Mouse (Mus musculus) liver, adult 2 months (tissue): Measurements from ENCODE around the gene Epb41l4b.

ENCODE experiments used
- CTCF ChIP-seq: fragments of 200-500 bp; IDR thresholded peaks from 2 replicates; pipeline ENCODE4 v1.5.1; 2011; ENCODE audit warnings: low read depth, low read length, control low read depth
- POLR2A ChIP-seq: fragments of 200-500 bp; IDR thresholded peaks from 2 replicates; pipeline ENCODE4 v1.6.1; 2011; ENCODE audit warnings: low read length, control low read depth; ENCODE audit not compliant: insufficient read depth; ENCODE audit errors: extremely low read depth

DNA sequence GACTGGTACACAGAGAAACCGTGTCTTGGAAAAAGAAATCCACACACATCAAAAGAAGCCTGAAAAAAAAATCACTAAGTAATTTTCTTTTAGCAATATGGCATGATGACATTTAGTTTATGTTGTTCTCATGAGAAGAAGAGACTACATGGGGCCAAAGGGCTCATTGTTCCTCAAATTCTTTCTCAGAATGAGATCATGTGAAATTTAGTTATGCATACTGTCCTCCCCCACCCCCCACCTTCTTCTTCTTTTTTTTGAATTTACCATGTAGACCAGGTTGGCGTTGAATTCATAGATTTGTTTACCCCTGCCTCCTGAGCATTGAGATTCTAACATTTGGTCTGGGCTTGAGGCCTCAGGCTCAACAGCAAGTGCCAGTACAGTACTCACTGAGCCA lies 46.6 kb upstream of the Epb41l4b start:
- TF ChIP-seq POLR2A (no peak), CTCF (no peak)
